Mouse (Mus musculus) limb, embryonic 13.5 days (tissue): ENCODE results near the gene Ccdc187. TPM values are rescaled to one million over a fixed set of nuclear protein-coding genes. Genes with fewer than 3 reads are reported as not detected.
A peak's percentile ranks its signal among the peaks of the same experiment; 100 is the strongest.

Experiments
- ATAC-seq: fragments of 200-750 bp; cut with Nextera tagmentation; 2 replicates; pipeline ENCODE4 v1.8.0; 2017; ENCODE audit warnings: low read depth, moderate number of reproducible peaks, moderate TSS enrichment; ENCODE audit not compliant: low FRiP score
- H3K27ac ChIP-seq: fragments of 300-500 bp; sonication (generic); 2 replicates; pipeline ENCODE4 v1.5.1; 2015; ENCODE audit warnings: inconsistent platforms, mild to moderate bottlenecking, moderate library complexity
- H3K27me3 ChIP-seq: fragments of 300-500 bp; sonication (generic); 2 replicates; pipeline ENCODE4 v1.6.1; 2015; ENCODE audit warnings: mild to moderate bottlenecking, inconsistent platforms
- H3K36me3 ChIP-seq: fragments of 300-500 bp; sonication (generic); 2 replicates; pipeline ENCODE4 v1.6.1; 2015; ENCODE audit warnings: inconsistent platforms, mild to moderate bottlenecking, moderate library complexity
- H3K4me1 ChIP-seq: fragments of 300-500 bp; sonication (generic); 2 replicates; pipeline ENCODE4 v1.6.1; 2015; ENCODE audit warnings: inconsistent platforms
- H3K4me2 ChIP-seq: fragments of 300-500 bp; sonication (generic); replicated peaks from 2 replicates; pipeline ENCODE4 v1.6.1; 2015; ENCODE audit warnings: inconsistent platforms, mild to moderate bottlenecking, moderate library complexity
- H3K4me3 ChIP-seq: fragments of 300-500 bp; sonication (generic); 2 replicates; pipeline ENCODE4 v1.5.1; 2015; ENCODE audit warnings: moderate library complexity, mild to moderate bottlenecking, inconsistent platforms
- H3K9ac ChIP-seq: fragments of 300-500 bp; sonication (generic); 2 replicates; pipeline ENCODE4 v1.6.1; 2015; ENCODE audit warnings: mild to moderate bottlenecking, inconsistent platforms
- H3K9me3 ChIP-seq: fragments of 300-500 bp; sonication (generic); 2 replicates; pipeline ENCODE4 v1.6.1; 2016; ENCODE audit warnings: inconsistent platforms
- WGBS: fragments of 180-500 bp; shearing (Covaris S2); methylation state at CpG from one replicate; pipeline ENCODE4 v1.1.7; 2015; 5-methylcytosine and 5-hydroxymethylcytosine counted together
- polyA plus RNA-seq: library from polyadenylated mRNA; unstranded; fragments of >200 nt; fragmentation: Nextera tagmentation; extraction: Ambion mirVana; gene quantifications from 2 replicates; pipeline ENCODE4 v1.2.1, GENCODE M21; 2015

Gene Ccdc187
- polyA plus RNA-seq, 1 experiment from 2014 or later = 0.04 TPM

- ATAC-seq = no peak
- WGBS = 18% methylated on average over 4 of the region's 4 CpGs
- no peaks in the 10 kb centered on the region for H3K9me3 ChIP-seq
- H3K4me2 ChIP-seq = no peak overlapping the region
- H3K36me3 ChIP-seq = no peaks in the 10 kb centered on the region
- peaks cover 15% of the 10 kb centered on the region for H3K27me3 ChIP-seq
- no peak overlapping the region for H3K9ac ChIP-seq
- peaks cover 38% of the 10 kb centered on the region for H3K4me1 ChIP-seq
- H3K27ac ChIP-seq = no peak overlapping the region
- H3K4me3 ChIP-seq = no peak overlapping the region
Observed at GRCm38 (mm10) chr2:26298856-26299230, 4.5 kb upstream of the Ccdc187 start.

GRCm38 (mm10) chr2:26298208-26298855 lies 4.0 kb upstream of the Ccdc187 start:
- WGBS = 5% methylated on average over 10 of the region's 10 CpGs
- H3K9ac ChIP-seq = 0 out of 2 replicates have a peak overlapping the region, but pooled peaks have one; percentile 25
- no peaks in the 10 kb centered on the region for H3K9me3 ChIP-seq
- H3K27ac ChIP-seq = no peak overlapping the region
- peaks cover 38% of the 10 kb centered on the region for H3K4me1 ChIP-seq
- ATAC-seq = peak; percentile 66; the same call in 1 of the 2 replicates
- H3K27me3 ChIP-seq = peaks cover 15% of the 10 kb centered on the region
- H3K4me3 ChIP-seq = no peak overlapping the region
- no peaks in the 10 kb centered on the region for H3K36me3 ChIP-seq
- H3K4me2 ChIP-seq = peak overlapping the region; percentile 38

- no peak for ATAC-seq
- no peak overlapping the region for H3K4me2 ChIP-seq
- peak overlapping the region; percentile 39 for H3K9ac ChIP-seq
- no peaks in the 10 kb centered on the region for H3K36me3 ChIP-seq
- H3K27me3 ChIP-seq = peaks cover 15% of the 10 kb centered on the region
- 37% methylated on average over 6 of the region's 6 CpGs for WGBS
- peaks cover 38% of the 10 kb centered on the region for H3K4me1 ChIP-seq
- no peak overlapping the region; the same call in 1 of the 2 replicates for H3K27ac ChIP-seq
- H3K9me3 ChIP-seq = no peaks in the 10 kb centered on the region
- no peak overlapping the region for H3K4me3 ChIP-seq
Observed at GRCm38 (mm10) chr2:26296606-26297195, 2.3 kb upstream of the Ccdc187 start.

- Histone ChIP-seq H3K9me3 (no peaks in the 10 kb centered on the region), H3K4me2 (no peak overlapping the region), H3K9ac (no peak overlapping the region), H3K27ac (no peak overlapping the region), H3K36me3 (no peaks in the 10 kb centered on the region), H3K27me3 (no peaks in the 10 kb centered on the region), H3K4me1 (no peaks in the 10 kb centered on the region; the same call in 1 of the 2 replicates), H3K4me3 (no peak overlapping the region)
- no peak for ATAC-seq
- WGBS = 67% methylated on average over 5 of the region's 5 CpGs
Observed at GRCm38 (mm10) chr2:26290133-26290532, 4.2 kb downstream of the Ccdc187 start.

- Histone ChIP-seq H3K36me3 (no peaks in the 10 kb centered on the region), H3K9me3 (no peaks in the 10 kb centered on the region), H3K9ac (no peak overlapping the region), H3K4me2 (no peak overlapping the region), H3K4me3 (no peak overlapping the region), H3K27ac (no peak overlapping the region), H3K27me3 (no peaks in the 10 kb centered on the region), H3K4me1 (no peaks in the 10 kb centered on the region; the same call in 1 of the 2 replicates)
- WGBS = 37% methylated on average over 7 of the region's 7 CpGs
- ATAC-seq = no peak
Observed at GRCm38 (mm10) chr2:26286391-26286790, 8.0 kb downstream of the Ccdc187 start.

GRCm38 (mm10) chr2:26285804-26286203 lies 8.6 kb downstream of the Ccdc187 start:
- H3K9me3 ChIP-seq = no peaks in the 10 kb centered on the region
- ATAC-seq = peak; percentile 66; the same call in 1 of the 2 replicates
- H3K4me2 ChIP-seq = no peak overlapping the region
- no peaks in the 10 kb centered on the region for H3K27me3 ChIP-seq
- no peak overlapping the region for H3K27ac ChIP-seq
- no peaks in the 10 kb centered on the region; the same call in 1 of the 2 replicates for H3K4me1 ChIP-seq
- WGBS = 52% methylated on average over 7 of the region's 7 CpGs
- H3K4me3 ChIP-seq = no peak overlapping the region
- no peak overlapping the region for H3K9ac ChIP-seq
- no peaks in the 10 kb centered on the region for H3K36me3 ChIP-seq

- ATAC-seq = no peak
- Histone ChIP-seq H3K27me3 (0 out of 2 replicates have a peak, but pooled peaks cover 5% of the 10 kb centered on the region), H3K9ac (no peak overlapping the region), H3K36me3 (no peaks in the 10 kb centered on the region), H3K4me2 (no peak overlapping the region), H3K4me3 (no peak overlapping the region), H3K27ac (no peak overlapping the region), H3K9me3 (no peaks in the 10 kb centered on the region), H3K4me1 (no peaks in the 10 kb centered on the region; the same call in 1 of the 2 replicates)
- WGBS = 78% methylated on average over 11 of the region's 11 CpGs
Observed at GRCm38 (mm10) chr2:26280594-26280993, 13.8 kb downstream of the Ccdc187 start.

- 0 out of 2 replicates have a peak, but pooled peaks cover 7% of the 10 kb centered on the region for H3K27me3 ChIP-seq
- no peaks in the 10 kb centered on the region for H3K4me1 ChIP-seq
- H3K9me3 ChIP-seq = no peaks in the 10 kb centered on the region
- ATAC-seq = no peak
- H3K27ac ChIP-seq = no peak overlapping the region
- 73% methylated on average over 3 of the region's 3 CpGs for WGBS
- H3K9ac ChIP-seq = no peak overlapping the region
- no peak overlapping the region for H3K4me2 ChIP-seq
- H3K36me3 ChIP-seq = no peaks in the 10 kb centered on the region
- H3K4me3 ChIP-seq = no peak overlapping the region
Observed at GRCm38 (mm10) chr2:26279712-26280111, 14.6 kb downstream of the Ccdc187 start.

- no peaks in the 10 kb centered on the region for H3K36me3 ChIP-seq
- WGBS = 18% methylated on average over 7 of the region's 7 CpGs
- no peak for ATAC-seq
Observed at GRCm38 (mm10) chr2:26273611-26274010, 20.7 kb downstream of the Ccdc187 start.

GRCm38 (mm10) chr2:26268216-26268615 lies 26.1 kb downstream of the Ccdc187 start:
- H3K4me1 ChIP-seq = peaks cover 18% of the 10 kb centered on the region
- H3K9ac ChIP-seq = no peak overlapping the region
- H3K27me3 ChIP-seq = no peaks in the 10 kb centered on the region
- ATAC-seq = no peak
- WGBS = 78% methylated on average over 3 of the region's 3 CpGs
- no peaks in the 10 kb centered on the region for H3K36me3 ChIP-seq
- H3K4me3 ChIP-seq = no peak overlapping the region
- no peak overlapping the region for H3K27ac ChIP-seq
- H3K4me2 ChIP-seq = no peak overlapping the region
- H3K9me3 ChIP-seq = no peaks in the 10 kb centered on the region

More at GRCm38 (mm10) chr2:26273611-26274010, 20.7 kb downstream of the Ccdc187 start:
- Histone ChIP-seq H3K9ac (peak overlapping the region; percentile 25; the same call in 1 of the 2 replicates), H3K4me1 (peaks cover 9% of the 10 kb centered on the region), H3K4me2 (no peak overlapping the region), H3K27me3 (0 out of 2 replicates have a peak, but pooled peaks cover 7% of the 10 kb centered on the region), H3K27ac (no peak overlapping the region), H3K4me3 (no peak overlapping the region), H3K9me3 (no peaks in the 10 kb centered on the region)

GRCm38 (mm10) chr2:26266066-26266742 lies 28.2 kb downstream of the Ccdc187 start:
- Histone ChIP-seq H3K4me3 (no peak overlapping the region), H3K27ac (no peak overlapping the region)
- ATAC-seq = no peak

GRCm38 (mm10) chr2:26265095-26265494 lies 29.3 kb downstream of the Ccdc187 start:
- Histone ChIP-seq H3K27me3 (no peaks in the 10 kb centered on the region), H3K9me3 (no peaks in the 10 kb centered on the region), H3K4me1 (peaks cover 18% of the 10 kb centered on the region), H3K9ac (no peak overlapping the region), H3K4me2 (no peak overlapping the region), H3K36me3 (no peaks in the 10 kb centered on the region), H3K27ac (0 out of 2 replicates have a peak overlapping the region, but pooled peaks have one; percentile 28), H3K4me3 (no peak overlapping the region)
- ATAC-seq = peak; percentile 54; the same call in 1 of the 2 replicates
- WGBS = 56% methylated on average over 2 of the region's 2 CpGs

More at GRCm38 (mm10) chr2:26266066-26266742, 28.2 kb downstream of the Ccdc187 start:
- Histone ChIP-seq H3K36me3 (no peaks in the 10 kb centered on the region), H3K4me2 (no peak overlapping the region), H3K9me3 (no peaks in the 10 kb centered on the region), H3K9ac (no peak overlapping the region), H3K27me3 (no peaks in the 10 kb centered on the region), H3K4me1 (peaks cover 18% of the 10 kb centered on the region)
- WGBS = 78% methylated on average over 10 of the region's 10 CpGs
